Mouse (Mus musculus) Patski (cell line): ENCODE measurements around the gene Reck. TPM values are rescaled to one million over a fixed set of nuclear protein-coding genes. Genes with fewer than 3 reads are reported as not detected.

Experiments
- ATAC-seq: fragments of 100-300 bp; one replicate; pipeline ENCODE4 v1.8.0; 2021
- CTCF ChIA-PET: fragments of 350-600 bp; sonication (Branson Sonifier 250); formaldehyde crosslinking; loops from one replicate; lab custom pipeline; 2022; ENCODE audit warnings: inconsistent platforms; lab: Charles Lee
- POLR2A ChIA-PET: fragments of 350-600 bp; sonication (Branson Sonifier 250); formaldehyde crosslinking; loops from one replicate; lab custom pipeline; 2022; ENCODE audit warnings: antibody characterized with exemption, inconsistent platforms; lab: Charles Lee
- DNase-seq: peaks from one replicate; pipeline ENCODE4 v3.0.0-alpha.2; 2011; ENCODE audit warnings: low read depth, low spot score
- H3K27me3 ChIP-seq: fragments of 371-371 bp; one replicate; pipeline ENCODE4 v1.5.1; 2021
- CTCF ChIP-seq: fragments of 100-300 bp; IDR thresholded peaks from one replicate; pipeline ENCODE4 v1.5.1; 2021
- in situ Hi-C: fragments of 300-500 bp; cut with MboI; formaldehyde crosslinking; loops from 3 replicates; pipeline ENCODE4 v1.11.1; 2018; ENCODE audit warnings: low pct_unique_long_range_greater_than_20kb, mixed read lengths
- polyA plus RNA-seq: library from polyadenylated mRNA; unstranded; gene quantifications from one replicate; pipeline ENCODE4 v1.2.3, GENCODE M21; 2021

The Reck gene
- polyA plus RNA-seq, 1 experiment from 2014 or later: 3.5 TPM

- TF ChIP-seq CTCF: no peak
- CTCF ChIA-PET: no interaction called here
- ATAC-seq (no peak), DNase-seq (no peak)
- in situ Hi-C loops: loop anchor here (5.0 kb wide), 1 partner anchor 57 kb away; no protein-coding TSS in a partner anchor
- no peaks in the 10 kb centered on the region for H3K27me3 ChIP-seq
- POLR2A ChIA-PET: no interaction called here
Measured at GRCm38 (mm10) chr4:43984326-43984725, 109.0 kb downstream of the Reck start.

- DNase-seq (no peak), ATAC-seq (no peak)
- POLR2A ChIA-PET: no interaction called here
- no peak for TF ChIP-seq CTCF
- no peaks in the 10 kb centered on the region for H3K27me3 ChIP-seq
- CTCF ChIA-PET: interaction anchor here (1.0 kb wide), 1 partner anchor 11 kb away, joined by 4 read pairs; no protein-coding TSS in a partner anchor
- in situ Hi-C loops: no loop called here
Measured at GRCm38 (mm10) chr4:43988976-43989375, 113.6 kb downstream of the Reck start.

DNA sequence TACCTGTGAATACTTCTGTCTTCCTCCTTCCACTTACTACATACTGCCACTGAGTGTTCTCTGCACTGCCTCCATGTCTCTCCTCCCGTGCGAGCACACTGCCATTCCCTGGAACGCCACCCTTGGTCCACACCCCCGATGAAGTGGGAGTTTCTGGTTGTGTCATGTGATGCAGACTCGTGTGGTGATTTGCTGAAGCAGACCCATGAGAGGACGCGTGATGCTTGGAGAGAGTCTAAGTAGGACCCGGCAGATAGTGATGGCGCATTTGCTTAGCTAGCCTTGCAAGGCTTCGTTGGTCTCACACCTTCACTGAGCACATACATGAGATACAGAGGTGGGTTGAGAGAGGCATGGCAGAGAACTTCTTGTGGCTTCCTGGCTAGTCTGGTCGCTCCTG, 117.7 kb downstream of the Reck start:
- H3K27me3 ChIP-seq: no peaks in the 10 kb centered on the region
- ATAC-seq (no peak), DNase-seq (no peak)
- ChIA-PET POLR2A (interaction anchor here (0.8 kb wide), 1 partner anchor 30 kb away, joined by 3 read pairs; no protein-coding TSS in a partner anchor), CTCF (no interaction called here)
- in situ Hi-C loops: no loop called here
- no peak for TF ChIP-seq CTCF

GRCm38 (mm10) chr4:43994342-43994741, 119.0 kb downstream of the Reck start:
- POLR2A ChIA-PET: no interaction called here
- in situ Hi-C loops: no loop called here
- no peak for TF ChIP-seq CTCF
- DNase-seq (no peak), ATAC-seq (no peak)
- CTCF ChIA-PET: no interaction called here
- H3K27me3 ChIP-seq: no peaks in the 10 kb centered on the region

Other genes with a start within 250 kb of the Reck start
- 47.2 TPM for gene Npr2, start 243.6 kb upstream of the Reck start, polyA plus RNA-seq
- 0.50 TPM for gene Spag8, start 221.9 kb upstream of the Reck start, polyA plus RNA-seq
- 69.0 TPM for gene Hint2, start 219.1 kb upstream of the Reck start, polyA plus RNA-seq
- gene Tmem8b, start 206.6 kb upstream of the Reck start, polyA plus RNA-seq: 4.8 TPM
- gene Fam221b, start 206.4 kb upstream of the Reck start, polyA plus RNA-seq: 0.59 TPM
- not detected for gene Olfr70, start 174.7 kb upstream of the Reck start, polyA plus RNA-seq
- not detected for gene Olfr71, start 165.3 kb upstream of the Reck start, polyA plus RNA-seq
- 0.50 TPM for gene Hrct1, start 148.3 kb upstream of the Reck start, polyA plus RNA-seq
- 0.12 TPM for gene Spaar, start 145.5 kb upstream of the Reck start, polyA plus RNA-seq
- gene Olfr159, start 104.5 kb upstream of the Reck start, polyA plus RNA-seq: not detected
- not detected for gene Olfr156, start 51.6 kb upstream of the Reck start, polyA plus RNA-seq
- not detected for gene Olfr157, start 35.3 kb upstream of the Reck start, polyA plus RNA-seq
- not detected for gene Olfr155, start 24.0 kb upstream of the Reck start, polyA plus RNA-seq
- 58.5 TPM for gene Glipr2, start 81.9 kb downstream of the Reck start, polyA plus RNA-seq
- 1.2 TPM for gene Ccin, start 108.0 kb downstream of the Reck start, polyA plus RNA-seq
- gene Clta, start 128.9 kb downstream of the Reck start, polyA plus RNA-seq: 363 TPM
- 16.8 TPM for gene Gne, start 208.6 kb downstream of the Reck start, polyA plus RNA-seq